Mouse (Mus musculus) C2C12 (cell line): ENCODE measurements around the gene A030005L19Rik. TPM values are rescaled to one million over a fixed set of nuclear protein-coding genes. Genes with fewer than 3 reads are reported as not detected.

ENCODE experiments used
- H3K27me3 ChIP-seq: one replicate; pipeline ENCODE4 v1.6.1; 2011; ENCODE audit not compliant: control insufficient read depth, insufficient read depth, insufficient read length
- H3K36me3 ChIP-seq: one replicate; pipeline ENCODE4 v1.6.1; 2011; ENCODE audit not compliant: control insufficient read depth, insufficient read depth
- H3K4me3 ChIP-seq: one replicate; pipeline ENCODE4 v1.5.1; 2011; ENCODE audit warnings: mild to moderate bottlenecking, control low read depth; ENCODE audit not compliant: poor library complexity, insufficient read depth, severe bottlenecking
- H3K79me2 ChIP-seq: one replicate; pipeline ENCODE4 v1.6.1; 2011; ENCODE audit not compliant: control insufficient read depth, insufficient read depth
- H3K79me3 ChIP-seq: one replicate; pipeline ENCODE4 v1.6.1; 2011; ENCODE audit warnings: low read depth, control low read depth
- H3ac ChIP-seq: one replicate; pipeline ENCODE3; 2011; ENCODE audit warnings: low read depth; ENCODE audit not compliant: control insufficient read depth, insufficient read length
- CEBPB ChIP-seq: IDR thresholded peaks from one replicate; pipeline ENCODE4 v1.6.1; 2011; ENCODE audit warnings: low read depth, mild to moderate bottlenecking, control low read depth, moderate library complexity
- CTCF ChIP-seq: IDR thresholded peaks from one replicate; pipeline ENCODE4 v1.5.1; 2011; ENCODE audit not compliant: control insufficient read depth, insufficient read depth, insufficient read length
- FOSL1 ChIP-seq: IDR thresholded peaks from one replicate; pipeline ENCODE4 v1.8.0; 2011; ENCODE audit warnings: mild to moderate bottlenecking, low read length; ENCODE audit not compliant: poor library complexity, insufficient read depth, severe bottlenecking
- MAX ChIP-seq: IDR thresholded peaks from one replicate; pipeline ENCODE4 v1.6.1; 2011; ENCODE audit warnings: mild to moderate bottlenecking, control low read depth
- MYOD1 ChIP-seq: IDR thresholded peaks from one replicate; pipeline ENCODE4 v1.6.1; 2011; ENCODE audit warnings: low read depth; ENCODE audit not compliant: control insufficient read depth, insufficient read length
- MYOG ChIP-seq: IDR thresholded peaks from one replicate; pipeline ENCODE4 v1.6.1; 2011; ENCODE audit not compliant: control insufficient read depth, insufficient read length; ENCODE audit errors: extremely low read depth
- USF1 ChIP-seq: IDR thresholded peaks from one replicate; pipeline ENCODE4 v1.6.1; 2011; ENCODE audit warnings: low read depth, mild to moderate bottlenecking, control low read depth, moderate library complexity
- long read RNA-seq, 2 experiments: library from polyadenylated mRNA; unstranded; transcript quantifications; one replicate each; pipeline ENCODE4 v2.0.0; 2019 to 2020
- polyA plus RNA-seq: library from polyadenylated mRNA; unstranded; fragments of >200 nt; fragmentation: generic; extraction: Trizol; gene quantifications from one replicate; pipeline ENCODE4 v1.2.1, GENCODE M21; 2012; ENCODE audit warnings: missing spikeins

Gene A030005L19Rik
- polyA plus RNA-seq: 0.12 TPM
- long read RNA-seq, experiment 1: 0 reads
- long read RNA-seq, experiment 2: 0 reads

GRCm38 (mm10) chr1:82913025-82913424 lies at the start of gene A030005L19Rik:
A030005L19Rik (plus strand) TSS chr1:82913325.
- Histone ChIP-seq H3K27me3 (no peaks in the 10 kb centered on the region), H3K79me2 (no peaks in the 10 kb centered on the region), H3K4me3 (no peak within 1 kb of the TSS), H3ac (no peak within 1 kb of the TSS), H3K79me3 (no peaks in the 10 kb centered on the region), H3K36me3 (no peaks in the 10 kb centered on the region)
- TF ChIP-seq CEBPB (no peak), CTCF (no peak), MYOD1 (no peak), USF1 (no peak), MYOG (no peak), FOSL1 (no peak), MAX (no peak)

GRCm38 (mm10) chr1:82870202-82870601 lies 42.9 kb upstream of the A030005L19Rik start:
- Histone ChIP-seq H3K36me3 (peaks cover 60% of the 10 kb centered on the region), H3K27me3 (no peaks in the 10 kb centered on the region), H3ac (no peak overlapping the region), H3K4me3 (no peak overlapping the region), H3K79me3 (peaks cover 49% of the 10 kb centered on the region), H3K79me2 (peaks cover 99% of the 10 kb centered on the region)
- no peak for TF ChIP-seq MAX
- no peak for TF ChIP-seq MYOG
- no peak for TF ChIP-seq USF1
- TF ChIP-seq MYOD1: no peak
- TF ChIP-seq CTCF: no peak
- no peak for TF ChIP-seq CEBPB
- TF ChIP-seq FOSL1: no peak

- no peak overlapping the region for H3K4me3 ChIP-seq
- no peak overlapping the region for H3ac ChIP-seq
- TF ChIP-seq USF1 (no peak), MAX (no peak), MYOD1 (no peak), CEBPB (no peak), CTCF (no peak), MYOG (no peak), FOSL1 (no peak)
- no peaks in the 10 kb centered on the region for H3K27me3 ChIP-seq
- H3K79me2 ChIP-seq: peaks cover 45% of the 10 kb centered on the region
- H3K79me3 ChIP-seq: no peaks in the 10 kb centered on the region
- H3K36me3 ChIP-seq: peaks cover 87% of the 10 kb centered on the region
These were observed 34.0 kb upstream of the A030005L19Rik start for GRCm38 (mm10) chr1:82879172-82879571.

DNA sequence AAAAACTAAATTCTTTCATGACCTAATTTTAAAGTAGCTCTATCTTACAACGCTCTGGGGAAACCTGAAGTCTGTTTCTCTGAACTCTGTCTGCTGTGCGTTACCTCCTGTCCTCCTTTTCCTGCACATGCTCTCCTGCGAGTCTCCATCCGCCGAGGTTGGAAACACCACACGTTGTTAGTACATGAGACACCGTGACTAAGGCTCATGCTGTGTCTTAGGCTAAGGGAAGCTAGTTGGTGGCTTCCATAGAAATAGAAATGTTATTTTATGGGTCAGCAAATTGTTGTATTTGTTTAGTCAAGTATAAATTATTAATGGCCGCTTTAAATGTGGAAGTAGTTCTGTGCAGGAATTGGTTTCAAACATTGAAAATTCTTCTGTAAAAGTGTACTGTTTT lies 32.9 kb upstream of the A030005L19Rik start:
- peaks cover 88% of the 10 kb centered on the region for H3K36me3 ChIP-seq

DNA sequence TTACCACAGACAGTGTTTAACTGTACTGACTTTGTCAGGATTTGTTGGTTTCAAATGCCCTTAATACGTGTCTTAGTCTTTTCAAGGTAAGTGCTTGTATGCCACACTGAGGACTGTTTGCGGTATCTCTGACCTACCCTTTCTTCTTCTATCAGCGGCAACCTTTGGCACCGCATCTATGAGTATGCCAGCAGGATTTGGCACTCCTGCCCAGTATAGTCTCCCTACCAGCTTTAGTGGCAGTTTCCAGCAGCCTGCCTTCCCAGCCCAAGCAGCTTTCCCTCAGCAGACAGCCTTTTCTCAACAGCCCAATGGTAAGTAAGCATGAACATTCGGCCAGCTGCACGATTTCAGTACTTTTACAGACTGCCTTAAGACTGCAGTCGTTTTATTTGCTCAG lies 19.9 kb upstream of the A030005L19Rik start:
- no peaks in the 10 kb centered on the region for H3K79me3 ChIP-seq
- no peak overlapping the region for H3K4me3 ChIP-seq
- no peak overlapping the region for H3ac ChIP-seq
- no peak for TF ChIP-seq MYOD1
- TF ChIP-seq USF1: no peak
- no peak for TF ChIP-seq MAX
- no peak for TF ChIP-seq FOSL1
- no peak for TF ChIP-seq MYOG
- TF ChIP-seq CEBPB: no peak
- no peak for TF ChIP-seq CTCF
- no peaks in the 10 kb centered on the region for H3K27me3 ChIP-seq
- peaks cover 82% of the 10 kb centered on the region for H3K36me3 ChIP-seq
- H3K79me2 ChIP-seq: no peaks in the 10 kb centered on the region

More for the DNA sequence above, 32.9 kb upstream of the A030005L19Rik start:
- peaks cover 2% of the 10 kb centered on the region for H3K79me3 ChIP-seq
- H3K79me2 ChIP-seq: peaks cover 34% of the 10 kb centered on the region
- H3ac ChIP-seq: no peak overlapping the region
- no peak overlapping the region for H3K4me3 ChIP-seq
- TF ChIP-seq FOSL1 (no peak), MYOD1 (no peak), USF1 (no peak), CTCF (no peak), MAX (no peak)
- no peaks in the 10 kb centered on the region for H3K27me3 ChIP-seq

DNA sequence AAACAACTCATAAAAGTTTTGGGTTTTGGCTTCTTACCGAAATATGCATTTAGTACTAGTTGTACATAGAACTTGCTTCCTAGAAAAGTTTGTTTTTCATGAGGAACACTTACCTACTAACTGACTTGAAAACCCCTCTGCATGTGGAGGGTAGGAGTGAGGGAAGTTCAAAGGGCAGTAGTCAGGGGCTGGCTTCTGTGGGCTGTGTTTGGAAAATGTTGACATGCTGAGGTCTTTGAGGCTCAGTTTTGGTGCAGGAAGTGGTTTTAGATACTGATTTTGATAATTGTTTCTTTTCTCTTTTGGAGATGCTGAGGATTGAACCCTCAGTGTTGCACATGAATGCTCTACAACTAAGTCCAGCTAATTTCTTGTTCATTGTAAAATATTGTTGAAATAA lies 12.6 kb upstream of the A030005L19Rik start:
- Histone ChIP-seq H3K79me2 (no peaks in the 10 kb centered on the region), H3K4me3 (no peak overlapping the region), H3ac (no peak overlapping the region), H3K79me3 (no peaks in the 10 kb centered on the region), H3K27me3 (no peaks in the 10 kb centered on the region), H3K36me3 (peaks cover 48% of the 10 kb centered on the region)
- no peak for TF ChIP-seq MYOG
- no peak for TF ChIP-seq FOSL1
- no peak for TF ChIP-seq MYOD1
- TF ChIP-seq CTCF: no peak
- no peak for TF ChIP-seq USF1
- TF ChIP-seq CEBPB: no peak
- TF ChIP-seq MAX: no peak
